Mouse (Mus musculus): ENCODE measurements around the gene Vmn1r143.
"Not testable (repeated sequence)": the region's sequence is repeated elsewhere in the genome, so short reads cannot be mapped to it uniquely, and the experiment has no call there.

Vmn1r143 gene

DNA sequence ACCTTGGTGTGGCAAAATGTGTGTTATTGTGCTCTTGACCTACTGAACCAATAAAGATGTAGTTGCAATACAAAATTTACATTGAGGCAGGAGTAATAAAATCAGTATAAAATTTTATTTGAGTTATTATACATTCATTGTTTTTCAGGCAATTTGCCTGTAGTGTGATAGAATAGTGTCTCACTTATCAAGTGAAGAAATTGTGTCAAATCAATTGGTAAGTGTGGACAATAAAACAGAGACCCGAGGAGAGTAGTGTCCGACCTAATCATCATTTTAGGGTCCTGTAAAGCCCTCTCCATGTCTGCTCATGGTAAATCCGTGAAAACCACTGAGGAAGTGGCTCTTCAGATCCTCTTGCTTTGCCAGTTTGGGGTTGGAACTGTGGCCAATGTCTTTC lies at the start of gene Vmn1r143:
Vmn1r143 (plus strand) TSS at position 301 of the 400 bp plus-strand sequence.
- in situ Hi-C loops (cut with MboI, MseI): loop anchor here (25.0 kb wide), 1 partner anchor 2002 kb away; the partner anchor contains the start of gene Vmn1r95

DNA sequence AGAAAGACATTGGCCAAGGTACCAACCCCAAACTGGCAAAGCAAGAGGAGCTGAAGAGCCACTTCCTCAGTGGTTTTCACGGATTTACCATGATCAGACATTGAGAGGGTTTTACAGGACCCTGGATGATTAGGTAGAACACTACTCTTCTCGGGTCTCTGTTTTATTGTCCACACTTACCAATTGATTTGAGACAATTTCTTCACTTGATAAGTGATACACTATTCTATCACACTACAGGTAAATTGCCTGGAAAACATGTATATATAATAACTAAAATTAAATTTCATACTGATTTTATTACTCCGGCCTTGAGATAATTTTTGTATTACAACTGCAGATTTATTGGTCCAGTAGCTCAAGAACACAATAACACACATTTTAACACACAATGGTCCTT lies 25.2 kb upstream of the Vmn1r143 start, which contains the start of gene Vmn1r142:
Vmn1r142 (minus strand) TSS at position 101 of the 400 bp plus-strand sequence.
- in situ Hi-C loops (cut with MboI, MseI): not testable (repeated sequence)

DNA sequence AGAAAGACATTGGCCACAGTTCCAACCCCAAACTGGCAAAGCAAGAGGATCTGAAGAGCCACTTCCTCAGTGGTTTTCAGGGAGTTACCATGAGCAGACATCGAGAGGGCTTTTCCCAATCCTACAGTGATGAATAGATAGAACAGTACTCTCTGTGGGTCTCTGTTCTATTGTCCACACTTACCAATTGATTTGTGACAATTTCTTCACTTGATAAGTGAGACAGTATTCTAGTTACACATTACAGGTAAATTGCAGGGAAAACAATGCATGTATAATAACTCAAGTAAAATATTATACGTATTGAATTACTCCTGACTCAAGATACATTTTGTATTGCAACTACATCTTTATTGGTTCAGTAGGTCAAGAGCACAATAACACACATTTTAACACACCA lies 12.0 kb downstream of the Vmn1r143 start, which contains the start of gene Gm8653:
Gm8653 (minus strand) TSS at position 101 of the 400 bp plus-strand sequence.
- in situ Hi-C loops (cut with MboI, MseI): not testable (repeated sequence)

DNA sequence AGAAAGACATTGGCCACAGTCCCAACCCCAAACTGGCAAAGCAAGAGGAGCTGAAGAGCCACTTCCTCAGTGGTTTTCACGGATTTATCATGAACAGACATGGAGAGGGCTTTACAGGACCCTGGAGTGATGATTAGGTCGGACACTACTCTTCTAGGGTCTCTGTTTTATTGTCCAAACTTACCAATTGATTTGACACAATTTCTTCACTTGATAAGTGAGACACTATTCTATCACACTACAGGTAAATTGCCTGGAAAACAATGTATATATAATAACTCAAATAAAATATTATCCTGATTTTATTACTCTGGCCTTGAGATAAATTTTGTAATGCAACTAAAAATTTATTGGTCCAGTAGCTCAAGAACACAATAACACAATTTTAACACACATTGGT lies 40.2 kb downstream of the Vmn1r143 start, which contains the start of gene Gm8453:
Gm8453 (minus strand) TSS at position 101 of the 400 bp plus-strand sequence.
- in situ Hi-C loops (cut with MboI, MseI): not testable (repeated sequence)
